Mouse (Mus musculus) forebrain, embryonic 16.5 days (tissue): Measurements from ENCODE around the gene Hrh2. TPM values are rescaled to one million over a fixed set of nuclear protein-coding genes. Genes with fewer than 3 reads are reported as not detected.

ENCODE experiments used
- ATAC-seq: fragments of 200-750 bp; cut with Nextera tagmentation; 2 replicates; pipeline ENCODE4 v1.8.0; 2017; ENCODE audit warnings: mild to moderate bottlenecking, moderate library complexity
- H3K27ac ChIP-seq: fragments of 300-500 bp; sonication (generic); 2 replicates; pipeline ENCODE4 v1.5.1; 2014; ENCODE audit warnings: low read length, control low read depth
- H3K27me3 ChIP-seq: fragments of 300-500 bp; sonication (generic); replicated peaks from 2 replicates; pipeline ENCODE4 v1.6.1; 2014; ENCODE audit warnings: low read length; ENCODE audit not compliant: control insufficient read depth, insufficient read depth
- H3K36me3 ChIP-seq: fragments of 300-500 bp; sonication (generic); 2 replicates; pipeline ENCODE4 v1.6.1; 2014; ENCODE audit not compliant: control insufficient read depth, insufficient read depth
- H3K4me1 ChIP-seq: fragments of 300-500 bp; sonication (generic); replicated peaks from 2 replicates; pipeline ENCODE4 v1.6.1; 2014; ENCODE audit warnings: low read length; ENCODE audit not compliant: control insufficient read depth, insufficient read depth
- H3K4me2 ChIP-seq: fragments of 300-500 bp; sonication (generic); 2 replicates; pipeline ENCODE4 v1.6.1; 2014; ENCODE audit warnings: mild to moderate bottlenecking, low read length, control low read depth
- H3K4me3 ChIP-seq: fragments of 300-500 bp; sonication (generic); replicated peaks from 2 replicates; pipeline ENCODE4 v1.5.1; 2014; ENCODE audit warnings: mild to moderate bottlenecking, low read length, control low read depth
- H3K9ac ChIP-seq: fragments of 300-500 bp; sonication (generic); replicated peaks from 2 replicates; pipeline ENCODE4 v1.6.1; 2014; ENCODE audit warnings: low read depth, low read length, control low read depth
- H3K9me3 ChIP-seq: fragments of 300-500 bp; sonication (generic); 2 replicates; pipeline ENCODE4 v1.6.1; 2016; ENCODE audit warnings: low read length; ENCODE audit not compliant: control insufficient read depth
- WGBS: fragments of 180-500 bp; shearing (Covaris S2); extraction: QIAGEN DNeasy Blood & Tissue Kit; methylation state at CpG from one replicate; pipeline ENCODE4 v1.1.7; 2014; 5-methylcytosine and 5-hydroxymethylcytosine counted together
- polyA plus RNA-seq: library from polyadenylated mRNA; unstranded; fragments of >200 nt; fragmentation: Nextera tagmentation; extraction: Ambion mirVana; gene quantifications from 2 replicates; pipeline ENCODE4 v1.2.1, GENCODE M21; 2015

Hrh2 gene
- polyA plus RNA-seq, 1 experiment from 2014 or later, result 0.73 TPM

DNA sequence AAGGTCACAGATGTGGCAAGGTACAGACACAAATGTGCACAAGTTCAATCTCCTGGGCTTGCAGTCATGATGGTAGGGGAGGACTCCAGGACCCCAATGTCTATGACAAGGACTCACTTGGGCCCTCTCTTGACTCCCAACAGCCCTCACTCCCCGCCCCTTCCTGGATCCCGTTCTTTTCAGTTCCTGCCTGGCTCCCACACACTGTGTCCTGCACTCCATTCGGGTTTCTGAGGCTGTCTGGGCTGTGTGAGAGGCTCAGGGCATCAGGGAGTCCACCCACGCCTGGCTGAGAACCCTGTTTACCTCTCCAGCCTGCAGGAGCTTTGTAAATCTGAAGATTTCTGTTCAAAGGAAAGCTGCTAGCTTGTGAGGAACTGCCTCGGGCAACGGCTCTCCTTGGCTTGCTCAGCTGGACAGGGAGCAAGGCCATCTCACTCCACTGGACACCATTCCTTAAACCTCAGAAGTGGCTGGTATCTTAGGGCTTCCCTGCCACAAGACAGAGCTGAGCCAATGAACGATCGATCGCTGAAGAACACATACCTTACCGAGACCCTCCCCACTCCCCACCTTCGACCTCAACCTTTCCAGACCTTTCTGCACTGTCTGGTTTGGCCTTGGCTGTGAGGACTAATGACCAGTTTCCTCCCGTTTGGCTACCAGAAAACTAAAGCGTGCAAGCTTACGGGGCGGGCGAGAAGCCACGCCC is 90.4 kb downstream of the Hrh2 start:
- H3K36me3 ChIP-seq, result no peaks in the 10 kb centered on the region
- H3K27me3 ChIP-seq, result no peaks in the 10 kb centered on the region
- peak overlapping the region; percentile 42 for H3K9ac ChIP-seq
- no peaks in the 10 kb centered on the region; the same call in 1 of the 2 replicates for H3K9me3 ChIP-seq
- H3K4me1 ChIP-seq, result peaks cover 24% of the 10 kb centered on the region
- peak overlapping the region; percentile 68 for H3K27ac ChIP-seq
- peak overlapping the region; percentile 55 for H3K4me2 ChIP-seq
- H3K4me3 ChIP-seq, result peak overlapping the region; percentile 28
- 5% methylated on average over 17 of the region's 17 CpGs for WGBS
- peak; percentile 66 for ATAC-seq

GRCm38 (mm10) chr13:54282861-54283206 is 90.9 kb downstream of the Hrh2 start:
- H3K4me3 ChIP-seq, result peak overlapping the region; percentile 28
- peak; percentile 74 for ATAC-seq
- no peaks in the 10 kb centered on the region; the same call in 1 of the 2 replicates for H3K9me3 ChIP-seq
- H3K27me3 ChIP-seq, result no peaks in the 10 kb centered on the region
- WGBS, result under 1% methylated on average over 10 of the region's 10 CpGs
- H3K9ac ChIP-seq, result peak overlapping the region; percentile 42
- no peaks in the 10 kb centered on the region for H3K36me3 ChIP-seq
- peak overlapping the region; percentile 55 for H3K4me2 ChIP-seq
- H3K4me1 ChIP-seq, result peaks cover 24% of the 10 kb centered on the region
- peak overlapping the region; percentile 26; the same call in 1 of the 2 replicates for H3K27ac ChIP-seq

Other genes with a start within 250 kb of the Hrh2 start
- 15.0 and 16.8 TPM in 2 replicates for gene Drd1, start 136.4 kb upstream of the Hrh2 start, polyA plus RNA-seq
- 77.9 and 86.6 TPM in 2 replicates for gene Sfxn1, start 120.3 kb upstream of the Hrh2 start, polyA plus RNA-seq
- 31.8 and 34.3 TPM in 2 replicates for gene Cplx2, start 179.2 kb downstream of the Hrh2 start, polyA plus RNA-seq